In genomic region chr10:8215181-8215580, GRCm38 (mm10) we compare ENCODE assay signal across 30 mouse cellular contexts.
"Had no signal": no experiment of that assay in that cellular context is flagged by ENCODE, and none has a peak within 500 bp of the region (broad histone marks: within the 10 kb centered on the region; RNA-seq: fewer than 3 reads in every experiment).

No protein-coding gene starts in this region.

- H3K27me3 ChIP-seq: limb, embryonic 13.5 days; limb, embryonic 15.5 days; liver, embryonic 12.5 days; liver, embryonic 13.5 days; liver, embryonic 15.5 days; lung, embryonic 15.5 days; midbrain, embryonic 12.5 days; midbrain, embryonic 13.5 days; midbrain, embryonic 15.5 days; neural tube, embryonic 12.5 days had no signal

- H3K9me3 ChIP-seq: limb, embryonic 10.5 days; limb, embryonic 12.5 days; limb, embryonic 13.5 days; limb, embryonic 15.5 days; liver, embryonic 12.5 days; liver, embryonic 13.5 days; liver, embryonic 15.5 days; lung, embryonic 15.5 days; megakaryocyte, embryonic 14.5 days; midbrain, embryonic 10.5 days; midbrain, embryonic 12.5 days; midbrain, embryonic 13.5 days; midbrain, embryonic 15.5 days; neural tube, embryonic 12.5 days had no signal

- H3K4me3 ChIP-seq: left cerebral cortex, adult 2 months; limb, embryonic 10.5 days; limb, embryonic 12.5 days; limb, embryonic 13.5 days; limb, embryonic 15.5 days; liver, embryonic 12.5 days; liver, embryonic 13.5 days; liver, embryonic 15.5 days; lung, embryonic 15.5 days; megakaryocyte, embryonic 14.5 days; midbrain, embryonic 10.5 days; midbrain, embryonic 12.5 days; midbrain, embryonic 13.5 days; midbrain, embryonic 15.5 days; myocyte; neural tube, embryonic 12.5 days had no signal

- ATAC-seq: liver, embryonic 12.5 days; liver, postnatal 0 days; lung, postnatal 0 days; midbrain, embryonic 13.5 days; midbrain, embryonic 15.5 days; midbrain, embryonic 16.5 days had no signal

- H3K4me2 ChIP-seq: limb, embryonic 12.5 days; limb, embryonic 13.5 days; limb, embryonic 15.5 days; liver, embryonic 11.5 days; liver, embryonic 12.5 days; liver, embryonic 13.5 days; liver, embryonic 15.5 days; lung, embryonic 15.5 days; midbrain, embryonic 12.5 days; midbrain, embryonic 13.5 days; midbrain, embryonic 15.5 days; neural tube, embryonic 12.5 days had no signal

- H3K36me3 ChIP-seq: limb, embryonic 10.5 days; limb, embryonic 12.5 days; limb, embryonic 13.5 days; limb, embryonic 15.5 days; liver, embryonic 12.5 days; liver, embryonic 13.5 days; liver, embryonic 15.5 days; lung, embryonic 15.5 days; midbrain, embryonic 10.5 days; midbrain, embryonic 12.5 days; midbrain, embryonic 13.5 days; midbrain, embryonic 15.5 days; neural tube, embryonic 12.5 days had no signal

- DNase-seq: left cerebral cortex, postnatal 4 days; liver; liver, embryonic 13.5 days; liver, postnatal 0 days; lung, adult 2 months; lung, postnatal 10 days; lung, postnatal 14 days; lung, postnatal 36 days; lung, postnatal 4 days; midbrain, embryonic 14.5 days had no signal

- H3K9ac ChIP-seq: limb, embryonic 12.5 days; limb, embryonic 13.5 days; limb, embryonic 15.5 days; liver, embryonic 12.5 days; liver, embryonic 13.5 days; liver, embryonic 14.5 days; liver, embryonic 15.5 days; liver, postnatal 0 days; lung, embryonic 15.5 days; midbrain, embryonic 12.5 days; midbrain, embryonic 13.5 days; midbrain, embryonic 15.5 days; neural tube, embryonic 12.5 days had no signal

- H3K27ac ChIP-seq: left cerebral cortex, adult 2 months; limb, embryonic 15.5 days; liver, embryonic 12.5 days; liver, embryonic 13.5 days; liver, embryonic 14.5 days; liver, embryonic 15.5 days; lung, embryonic 15.5 days; macrophage; midbrain, embryonic 10.5 days; midbrain, embryonic 12.5 days; midbrain, embryonic 13.5 days; midbrain, embryonic 15.5 days; neural tube, embryonic 12.5 days had no signal
